Mouse (Mus musculus): Measurements from ENCODE around the gene Sh3bgrl3. TPM values are rescaled to one million over a fixed set of nuclear protein-coding genes. Genes with fewer than 3 reads are reported as not detected.
A peak's percentile ranks its signal among the peaks of the same experiment; 100 is the strongest.

The Sh3bgrl3 gene
- total and polyA plus RNA-seq, 3 experiments, result 76.6 to 202 (median 98.4) TPM

DNA sequence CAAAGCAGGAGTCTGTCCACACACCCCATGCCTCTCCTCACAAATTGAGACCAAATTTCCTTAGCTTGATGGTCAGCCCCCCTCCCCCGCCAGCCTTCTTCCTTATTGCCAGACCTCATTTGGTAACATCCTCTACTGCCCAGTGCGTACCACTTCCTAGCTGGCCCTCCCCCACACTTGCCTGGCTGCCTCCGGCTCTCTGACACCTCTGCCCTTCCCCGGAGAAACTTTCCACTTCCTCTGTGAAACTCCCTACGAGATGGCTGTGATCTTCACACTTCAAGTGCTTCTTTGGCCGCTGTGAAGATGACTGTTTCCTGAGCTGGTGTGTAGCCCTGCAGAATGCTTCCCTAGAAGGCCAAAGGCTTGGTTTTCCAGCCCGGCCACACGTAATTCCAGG, 30.0 kb downstream of the Sh3bgrl3 start:
- ATAC-seq (ENCODE audit: extremely low read depth, insufficient number of reproducible peaks, low FRiP score, poor library complexity, severe bottlenecking) (no peak), DNase-seq (ENCODE audit: low spot score) (no peak)
- Histone ChIP-seq H3K27me3 (ENCODE audit: insufficient read depth, low read length) (peaks cover 8% of the 10 kb centered on the region; the same call in 1 of the 2 replicates), H3K9me3 (replicated peaks) (no peaks in the 10 kb centered on the region), H3K36me3 (replicated peaks) (no peaks in the 10 kb centered on the region), H3K4me3 (ENCODE audit: low read depth, low read length) (no peak overlapping the region), H3K4me1 (ENCODE audit: insufficient read depth, low read depth, low read length) (peaks cover 53% of the 10 kb centered on the region)
- no peak for TF ChIP-seq POLR2AphosphoS5 (IDR thresholded peaks at IDR 0.05; ENCODE audit: insufficient replicate concordance, low read depth, low read length)

DNA sequence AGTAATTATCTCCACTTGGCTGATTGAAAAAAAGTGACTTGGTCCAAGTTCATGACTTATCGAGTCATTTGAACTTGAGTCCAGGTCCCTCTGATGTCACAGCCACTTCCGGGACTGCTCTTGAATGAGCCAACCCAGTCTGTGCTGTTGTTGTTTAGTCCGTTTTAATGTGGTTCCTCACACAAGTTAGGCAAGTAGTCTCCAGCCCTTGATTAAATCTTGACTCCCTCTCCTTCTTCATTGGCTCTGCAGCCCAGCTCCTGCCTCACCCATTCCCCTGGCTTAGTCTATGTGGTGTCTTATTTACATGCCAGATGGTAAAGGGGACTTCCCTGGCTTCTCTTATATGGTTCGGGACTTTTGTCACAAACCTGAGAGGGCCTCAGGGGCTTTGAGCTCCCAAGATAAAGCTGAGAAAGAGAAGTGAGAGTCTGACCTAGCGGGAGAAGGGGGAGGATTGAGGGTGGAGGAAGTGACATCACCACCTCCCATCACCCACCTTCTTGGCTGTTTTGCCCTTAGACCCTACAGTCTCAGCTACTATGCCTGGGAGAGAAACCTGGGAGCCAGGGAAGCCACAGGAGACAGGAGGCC, 31.5 kb downstream of the Sh3bgrl3 start:
- no peak for ATAC-seq (ENCODE audit: extremely low read depth, insufficient number of reproducible peaks, low FRiP score, poor library complexity, severe bottlenecking)
- Histone ChIP-seq H3K4me3 (ENCODE audit: low read depth, low read length) (no peak overlapping the region), H3K27me3 (ENCODE audit: insufficient read depth, low read length) (peaks cover 16% of the 10 kb centered on the region; the same call in 1 of the 2 replicates), H3K4me1 (ENCODE audit: insufficient read depth, low read depth, low read length) (peaks cover 58% of the 10 kb centered on the region), H3K9me3 (replicated peaks) (no peaks in the 10 kb centered on the region), H3K36me3 (replicated peaks) (no peaks in the 10 kb centered on the region)
- no peak for TF ChIP-seq GATA2 (IDR thresholded peaks at IDR 0.05; ENCODE audit: borderline replicate concordance, low read depth, low read length)
- TF ChIP-seq POLR2AphosphoS5 (IDR thresholded peaks at IDR 0.05; ENCODE audit: insufficient replicate concordance, low read depth, low read length), result no peak
- no peak for TF ChIP-seq CTCF (IDR thresholded peaks at IDR 0.05; ENCODE audit: low read depth, low read length)
- no peak for TF ChIP-seq GATA1 (IDR thresholded peaks at IDR 0.05; ENCODE audit: borderline replicate concordance, low read length)
- TF ChIP-seq TAL1 (conservative IDR thresholded peaks at IDR 0.05; ENCODE audit: low read depth, low read length), result no peak
- no peak for DNase-seq (ENCODE audit: low spot score)

DNA sequence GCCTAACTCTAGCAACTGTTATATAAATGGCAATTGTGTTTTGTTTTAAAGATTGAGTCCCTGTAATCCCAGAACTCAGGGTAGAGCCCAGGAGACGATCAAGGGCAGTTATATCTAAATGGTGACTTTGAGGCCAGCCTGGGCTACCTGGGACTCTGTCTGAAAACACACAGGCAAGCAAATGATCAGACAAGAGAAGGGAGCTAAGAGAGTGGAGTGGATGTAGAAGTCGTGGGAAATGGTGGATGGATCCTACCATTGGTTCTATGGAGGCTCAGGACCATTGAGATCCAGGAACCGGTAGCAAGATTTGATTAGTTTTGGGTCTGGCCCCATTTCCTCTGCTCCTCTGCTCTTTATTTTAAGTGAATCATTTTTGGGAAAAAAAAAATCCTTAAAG, 32.5 kb downstream of the Sh3bgrl3 start:
- DNase-seq (ENCODE audit: low spot score), result no peak
- peaks cover 60% of the 10 kb centered on the region for H3K4me1 ChIP-seq (ENCODE audit: insufficient read depth, low read depth, low read length)
- TF ChIP-seq GATA2 (IDR thresholded peaks at IDR 0.05; ENCODE audit: borderline replicate concordance, low read depth, low read length) (no peak), GATA1 (IDR thresholded peaks at IDR 0.05; ENCODE audit: borderline replicate concordance, low read length) (no peak), TAL1 (conservative IDR thresholded peaks at IDR 0.05; ENCODE audit: low read depth, low read length) (no peak), CTCF (IDR thresholded peaks at IDR 0.05; ENCODE audit: low read depth, low read length) (no peak), POLR2AphosphoS5 (IDR thresholded peaks at IDR 0.05; ENCODE audit: insufficient replicate concordance, low read depth, low read length) (no peak)

DNA sequence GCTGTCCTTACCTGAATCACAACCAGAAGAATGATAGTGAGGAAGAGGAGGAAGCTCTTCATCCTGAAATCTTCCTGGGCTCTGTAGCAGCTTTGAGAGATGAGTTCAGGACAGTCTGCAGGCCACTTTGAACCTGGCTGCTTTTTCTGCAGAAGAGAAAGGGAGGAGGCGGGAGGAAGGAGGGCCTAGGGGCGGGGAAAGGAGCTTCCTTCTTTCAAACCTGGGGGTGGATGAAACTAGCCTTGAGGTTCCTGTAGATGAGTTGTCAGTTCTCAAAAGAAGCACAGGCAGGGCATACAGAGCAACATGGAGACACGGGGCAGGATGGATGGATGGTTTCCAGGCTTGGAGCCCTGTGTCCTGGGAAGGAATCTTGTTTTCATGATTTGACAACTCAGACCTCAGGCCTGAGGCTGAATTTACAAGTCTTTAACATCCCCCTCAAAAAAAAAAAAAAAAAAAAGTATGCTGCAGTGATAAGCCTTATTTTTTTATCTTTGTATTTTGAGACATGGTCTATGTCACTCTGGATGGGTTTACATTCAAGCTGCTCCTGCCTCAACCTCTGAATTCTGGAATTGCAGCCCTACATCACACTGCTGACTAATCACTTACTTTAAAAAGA, 33.6 kb downstream of the Sh3bgrl3 start, which contains the start of gene Cd52:
Gene Cd52 (minus strand): TSS at position 160 of the 625 bp plus-strand sequence.
- Histone ChIP-seq H3K9me3 (replicated peaks) (no peaks in the 10 kb centered on the region), H3K27me3 (ENCODE audit: insufficient read depth, low read length) (peaks cover 22% of the 10 kb centered on the region), H3K4me1 (ENCODE audit: insufficient read depth, low read depth, low read length) (peaks cover 53% of the 10 kb centered on the region), H3K36me3 (replicated peaks) (no peaks in the 10 kb centered on the region), H3K4me3 (ENCODE audit: low read depth, low read length) (no peak within 1 kb of the TSS)
- ATAC-seq (ENCODE audit: extremely low read depth, insufficient number of reproducible peaks, low FRiP score, poor library complexity, severe bottlenecking) (peak; percentile 40; the same call in 1 of the 2 replicates), DNase-seq (ENCODE audit: low spot score) (peak; percentile 67)
- TF ChIP-seq CTCF (IDR thresholded peaks at IDR 0.05; ENCODE audit: low read depth, low read length) (no peak), POLR2AphosphoS5 (IDR thresholded peaks at IDR 0.05; ENCODE audit: insufficient replicate concordance, low read depth, low read length) (no peak), TAL1 (conservative IDR thresholded peaks at IDR 0.05; ENCODE audit: low read depth, low read length) (no peak), GATA2 (IDR thresholded peaks at IDR 0.05; ENCODE audit: borderline replicate concordance, low read depth, low read length) (no peak), GATA1 (IDR thresholded peaks at IDR 0.05; ENCODE audit: borderline replicate concordance, low read length) (no peak)

More for the DNA sequence above, 32.5 kb downstream of the Sh3bgrl3 start:
- Histone ChIP-seq H3K9me3 (replicated peaks) (no peaks in the 10 kb centered on the region), H3K27me3 (ENCODE audit: insufficient read depth, low read length) (peaks cover 16% of the 10 kb centered on the region; the same call in 1 of the 2 replicates), H3K36me3 (replicated peaks) (no peaks in the 10 kb centered on the region), H3K4me3 (ENCODE audit: low read depth, low read length) (no peak overlapping the region)
- ATAC-seq (ENCODE audit: extremely low read depth, insufficient number of reproducible peaks, low FRiP score, poor library complexity, severe bottlenecking), result no peak

DNA sequence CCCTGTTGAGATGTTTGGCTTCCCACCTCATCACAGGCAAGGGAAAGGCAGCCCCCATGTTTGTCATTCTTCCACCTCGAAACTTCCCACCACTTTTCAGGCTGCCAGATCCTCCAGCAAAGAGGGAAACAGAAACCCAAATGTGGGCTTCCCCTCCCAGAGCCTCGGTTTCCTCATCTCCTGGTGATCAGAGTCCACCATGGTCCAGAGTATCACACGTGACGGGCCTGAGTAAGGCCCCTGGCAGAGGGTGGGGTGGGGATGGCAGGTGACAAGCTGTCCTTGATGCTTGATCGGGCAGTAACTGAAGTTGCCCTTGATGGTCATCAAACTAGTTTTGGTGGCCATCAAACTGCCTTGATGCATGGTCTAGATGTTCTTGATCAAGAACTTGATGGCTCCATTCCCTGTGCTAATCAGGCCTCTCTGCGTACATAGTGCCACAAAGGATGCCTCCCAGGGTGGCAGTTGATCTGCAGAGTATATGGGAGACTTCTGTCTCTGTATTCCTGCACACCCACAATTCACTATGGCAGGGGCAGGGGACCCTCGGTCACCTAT, 34.5 kb downstream of the Sh3bgrl3 start:
- ATAC-seq (ENCODE audit: extremely low read depth, insufficient number of reproducible peaks, low FRiP score, poor library complexity, severe bottlenecking) (no peak), DNase-seq (ENCODE audit: low spot score) (no peak)
- TF ChIP-seq GATA2 (IDR thresholded peaks at IDR 0.05; ENCODE audit: borderline replicate concordance, low read depth, low read length) (no peak), GATA1 (IDR thresholded peaks at IDR 0.05; ENCODE audit: borderline replicate concordance, low read length) (no peak), POLR2AphosphoS5 (IDR thresholded peaks at IDR 0.05; ENCODE audit: insufficient replicate concordance, low read depth, low read length) (no peak), TAL1 (conservative IDR thresholded peaks at IDR 0.05; ENCODE audit: low read depth, low read length) (no peak), CTCF (IDR thresholded peaks at IDR 0.05; ENCODE audit: low read depth, low read length) (no peak)
- Histone ChIP-seq H3K4me3 (ENCODE audit: low read depth, low read length) (no peak overlapping the region), H3K9me3 (replicated peaks) (no peaks in the 10 kb centered on the region), H3K36me3 (replicated peaks) (no peaks in the 10 kb centered on the region), H3K4me1 (ENCODE audit: insufficient read depth, low read depth, low read length) (peaks cover 59% of the 10 kb centered on the region), H3K27me3 (ENCODE audit: insufficient read depth, low read length) (peaks cover 25% of the 10 kb centered on the region)

Data from G1E (cell line).